Mouse (Mus musculus) heart, postnatal 0 days (tissue): ENCODE data around the gene Fgfr2.

Experiments
- CTCF ChIP-seq: IDR thresholded peaks from 2 replicates; pipeline ENCODE4 v1.5.1; 2016; ENCODE audit warnings: antibody characterized with exemption, control low read depth, low read depth
- EP300 ChIP-seq: IDR thresholded peaks from 2 replicates; pipeline ENCODE4 v1.6.1; 2016; ENCODE audit warnings: antibody characterized with exemption, low read depth

DNA sequence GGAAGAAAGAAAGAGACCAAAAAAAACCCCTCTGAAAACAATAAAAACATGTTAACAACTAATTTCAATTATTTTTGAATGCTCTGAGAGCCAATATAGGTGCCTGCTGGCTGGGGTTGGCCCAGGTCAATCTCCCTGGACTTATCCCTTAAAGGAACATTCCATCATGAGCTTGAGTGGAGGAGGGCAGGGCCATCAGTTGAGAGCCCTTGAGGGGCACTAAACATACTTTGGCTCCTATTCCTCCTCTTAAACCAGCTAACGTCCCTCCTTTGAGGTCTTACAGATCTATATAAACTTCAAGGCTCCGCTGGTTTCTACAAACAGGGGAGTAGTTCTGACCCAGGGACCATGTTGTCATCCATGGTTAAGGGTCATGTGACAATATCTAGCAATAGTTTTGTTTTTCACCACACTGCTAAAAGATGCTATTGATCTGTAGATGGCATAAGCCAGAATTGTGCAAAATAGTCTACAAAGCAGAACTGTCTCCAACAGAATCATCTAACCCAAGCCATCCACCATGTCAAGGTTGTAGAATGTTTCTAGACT lies 2536.6 kb downstream of the Fgfr2 start:
- TF ChIP-seq CTCF (no peak), EP300 (no peak)
